Mouse (Mus musculus) intestine, postnatal 0 days (tissue): ENCODE results near the gene Nrxn3. TPM values are rescaled to one million over a fixed set of nuclear protein-coding genes. Genes with fewer than 3 reads are reported as not detected.

Experiments used
- ATAC-seq: fragments of 200-750 bp; cut with Nextera tagmentation; 2 replicates; pipeline ENCODE4 v1.8.0; 2017; ENCODE audit warnings: mild to moderate bottlenecking, moderate TSS enrichment, moderate library complexity
- H3K27ac ChIP-seq: fragments of 300-500 bp; sonication (generic); 2 replicates; pipeline ENCODE4 v1.5.1; 2014; ENCODE audit warnings: mild to moderate bottlenecking, low read depth, low read length, moderate library complexity
- H3K27me3 ChIP-seq: fragments of 300-500 bp; sonication (generic); replicated peaks from 2 replicates; pipeline ENCODE4 v1.6.1; 2014; ENCODE audit warnings: low read length, mixed read lengths; ENCODE audit not compliant: control insufficient read depth, insufficient read depth
- H3K36me3 ChIP-seq: fragments of 300-500 bp; sonication (generic); 2 replicates; pipeline ENCODE4 v1.6.1; 2014; ENCODE audit warnings: mild to moderate bottlenecking, moderate library complexity; ENCODE audit not compliant: control insufficient read depth, insufficient read depth
- H3K4me1 ChIP-seq: fragments of 300-500 bp; sonication (generic); replicated peaks from 2 replicates; pipeline ENCODE4 v1.6.1; 2014; ENCODE audit warnings: antibody characterized with exemption, low read length, mixed read lengths; ENCODE audit not compliant: control insufficient read depth, insufficient read depth
- H3K4me2 ChIP-seq: fragments of 300-500 bp; sonication (generic); replicated peaks from 2 replicates; pipeline ENCODE4 v1.6.1; 2014; ENCODE audit warnings: low read depth, mild to moderate bottlenecking, moderate library complexity
- H3K4me3 ChIP-seq: fragments of 300-500 bp; sonication (generic); 2 replicates; pipeline ENCODE4 v1.5.1; 2014; ENCODE audit warnings: low read depth, low read length
- H3K9ac ChIP-seq: fragments of 300-500 bp; sonication (generic); 2 replicates; pipeline ENCODE4 v1.6.1; 2014; ENCODE audit warnings: mild to moderate bottlenecking, low read depth, low read length
- H3K9me3 ChIP-seq: fragments of 300-500 bp; sonication (generic); 2 replicates; pipeline ENCODE4 v1.6.1; 2016; ENCODE audit warnings: mixed run types; ENCODE audit not compliant: control insufficient read depth
- CTCF ChIP-seq: sonication (generic); IDR thresholded peaks from 2 replicates; pipeline ENCODE4 v1.5.1; 2016; ENCODE audit warnings: low read depth, mild to moderate bottlenecking, control low read depth, antibody characterized with exemption, moderate library complexity
- WGBS: fragments of 180-500 bp; shearing (Covaris S2); extraction: QIAGEN DNeasy Blood & Tissue Kit; methylation state at CpG from one replicate; pipeline ENCODE4 v1.1.7; 2014; 5-methylcytosine and 5-hydroxymethylcytosine counted together
- polyA plus RNA-seq: library from polyadenylated mRNA; unstranded; fragments of >200 nt; fragmentation: Nextera tagmentation; extraction: Ambion mirVana; gene quantifications from 2 replicates; pipeline ENCODE4 v1.2.1, GENCODE M21; 2015

The Nrxn3 gene
- polyA plus RNA-seq, 1 experiment from 2014 or later, result 0.47 TPM

DNA sequence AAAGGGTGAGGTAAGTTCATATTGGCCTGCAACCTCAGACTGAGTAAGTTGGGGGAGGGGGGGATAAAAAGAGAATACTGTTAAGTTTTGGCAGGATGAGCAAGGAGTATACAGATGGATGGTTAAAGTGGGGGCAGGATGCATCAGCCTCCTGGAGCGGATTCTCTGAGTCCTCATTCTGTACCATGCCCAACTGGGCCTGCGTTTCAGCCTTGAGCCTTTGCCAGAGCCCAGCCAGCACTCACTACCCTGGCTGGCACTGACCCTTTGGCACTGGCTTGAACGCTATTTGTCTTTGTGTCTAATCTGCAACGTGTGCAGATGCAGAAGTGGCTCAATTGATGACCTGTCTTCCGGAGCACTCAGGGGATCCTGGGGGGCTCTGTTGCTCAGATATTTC is 24.1 kb downstream of the Nrxn3 start:
- Histone ChIP-seq H3K9me3 (no peaks in the 10 kb centered on the region), H3K9ac (no peak overlapping the region), H3K27me3 (no peaks in the 10 kb centered on the region), H3K4me1 (no peaks in the 10 kb centered on the region), H3K4me3 (no peak overlapping the region), H3K27ac (no peak overlapping the region), H3K36me3 (no peaks in the 10 kb centered on the region), H3K4me2 (no peak overlapping the region)
- TF ChIP-seq CTCF, result no peak
- no peak for ATAC-seq
- WGBS, result 70% methylated on average over 5 of the region's 5 CpGs

DNA sequence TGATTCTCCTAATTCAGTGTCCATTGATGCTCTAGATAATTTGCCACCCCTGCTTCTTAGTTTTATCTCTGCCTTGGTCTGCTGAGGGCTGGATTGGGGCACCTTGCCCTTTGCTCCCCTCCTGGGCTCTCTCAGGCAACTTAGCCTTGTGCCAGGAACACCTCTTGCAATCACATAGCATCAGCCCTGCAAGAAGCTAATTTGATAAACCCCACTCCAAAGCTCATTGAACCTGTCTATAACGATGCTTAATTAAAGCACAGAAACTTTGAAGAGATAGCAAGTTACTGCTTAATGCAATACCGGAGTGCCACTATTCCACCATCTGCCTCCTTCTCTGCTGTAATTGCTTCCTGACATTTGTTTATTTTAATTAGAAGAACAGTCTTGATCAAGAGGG is 42.1 kb downstream of the Nrxn3 start:
- H3K4me2 ChIP-seq, result no peak overlapping the region
- WGBS, result 82% methylated on average over 2 of the region's 2 CpGs
- TF ChIP-seq CTCF, result no peak
- no peaks in the 10 kb centered on the region for H3K36me3 ChIP-seq
- ATAC-seq, result no peak
- H3K4me3 ChIP-seq, result no peak overlapping the region
- H3K9ac ChIP-seq, result no peak overlapping the region
- H3K27ac ChIP-seq, result no peak overlapping the region
- no peaks in the 10 kb centered on the region for H3K9me3 ChIP-seq
- H3K4me1 ChIP-seq, result no peaks in the 10 kb centered on the region
- H3K27me3 ChIP-seq, result no peaks in the 10 kb centered on the region

DNA sequence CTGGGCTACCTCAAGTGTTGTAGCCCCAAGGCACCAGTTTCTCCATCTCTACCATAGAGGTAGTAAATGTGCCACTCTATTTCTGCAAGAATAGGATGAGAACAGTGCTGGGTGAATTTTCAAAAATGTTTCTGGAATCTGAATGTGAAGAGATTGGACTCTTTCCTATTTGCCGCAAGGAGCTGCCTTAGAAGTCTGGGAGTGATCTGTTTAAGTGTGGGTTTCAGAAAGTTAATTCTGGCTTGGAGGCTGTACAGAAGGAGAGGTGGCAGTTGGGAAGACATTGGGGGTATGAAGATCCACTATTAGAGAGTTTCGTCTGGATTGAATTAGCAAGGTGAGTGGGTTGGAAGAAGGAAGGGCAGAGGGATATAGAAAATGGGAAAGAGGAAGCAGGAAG is 52.0 kb downstream of the Nrxn3 start:
- Histone ChIP-seq H3K27me3 (no peaks in the 10 kb centered on the region), H3K36me3 (no peaks in the 10 kb centered on the region), H3K9ac (no peak overlapping the region), H3K4me3 (no peak overlapping the region), H3K4me1 (no peaks in the 10 kb centered on the region), H3K4me2 (no peak overlapping the region), H3K27ac (no peak overlapping the region), H3K9me3 (no peaks in the 10 kb centered on the region)
- TF ChIP-seq CTCF, result no peak
- 81% methylated on average over 2 of the region's 2 CpGs for WGBS
- ATAC-seq, result no peak

DNA sequence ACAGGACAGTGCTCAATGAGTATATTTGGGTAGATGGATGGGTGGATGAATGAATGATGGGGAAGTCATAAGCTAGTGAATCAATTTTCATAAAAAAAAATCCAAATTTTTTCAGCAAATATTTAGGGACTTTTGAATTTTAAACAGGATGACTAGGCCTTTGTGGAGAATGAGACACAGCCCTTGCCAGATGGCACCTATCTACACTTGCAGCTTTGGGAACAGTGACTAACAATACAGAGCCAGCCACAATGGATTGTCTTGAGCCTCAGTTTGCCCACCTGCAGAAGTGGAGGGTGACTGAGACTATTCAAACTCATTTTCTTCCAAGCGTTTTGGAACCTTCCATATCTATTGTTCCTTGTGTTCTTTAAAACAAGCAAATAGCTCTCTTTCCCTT is 55.4 kb downstream of the Nrxn3 start:
- no peaks in the 10 kb centered on the region for H3K36me3 ChIP-seq
- no peak overlapping the region for H3K27ac ChIP-seq
- H3K4me1 ChIP-seq, result no peaks in the 10 kb centered on the region
- H3K9me3 ChIP-seq, result no peaks in the 10 kb centered on the region
- no peaks in the 10 kb centered on the region for H3K27me3 ChIP-seq
- no peak overlapping the region for H3K9ac ChIP-seq
- WGBS, result 91% methylated on average over 1 of the region's 1 CpGs
- no peak for TF ChIP-seq CTCF
- no peak overlapping the region for H3K4me3 ChIP-seq
- no peak overlapping the region for H3K4me2 ChIP-seq
- ATAC-seq, result no peak

DNA sequence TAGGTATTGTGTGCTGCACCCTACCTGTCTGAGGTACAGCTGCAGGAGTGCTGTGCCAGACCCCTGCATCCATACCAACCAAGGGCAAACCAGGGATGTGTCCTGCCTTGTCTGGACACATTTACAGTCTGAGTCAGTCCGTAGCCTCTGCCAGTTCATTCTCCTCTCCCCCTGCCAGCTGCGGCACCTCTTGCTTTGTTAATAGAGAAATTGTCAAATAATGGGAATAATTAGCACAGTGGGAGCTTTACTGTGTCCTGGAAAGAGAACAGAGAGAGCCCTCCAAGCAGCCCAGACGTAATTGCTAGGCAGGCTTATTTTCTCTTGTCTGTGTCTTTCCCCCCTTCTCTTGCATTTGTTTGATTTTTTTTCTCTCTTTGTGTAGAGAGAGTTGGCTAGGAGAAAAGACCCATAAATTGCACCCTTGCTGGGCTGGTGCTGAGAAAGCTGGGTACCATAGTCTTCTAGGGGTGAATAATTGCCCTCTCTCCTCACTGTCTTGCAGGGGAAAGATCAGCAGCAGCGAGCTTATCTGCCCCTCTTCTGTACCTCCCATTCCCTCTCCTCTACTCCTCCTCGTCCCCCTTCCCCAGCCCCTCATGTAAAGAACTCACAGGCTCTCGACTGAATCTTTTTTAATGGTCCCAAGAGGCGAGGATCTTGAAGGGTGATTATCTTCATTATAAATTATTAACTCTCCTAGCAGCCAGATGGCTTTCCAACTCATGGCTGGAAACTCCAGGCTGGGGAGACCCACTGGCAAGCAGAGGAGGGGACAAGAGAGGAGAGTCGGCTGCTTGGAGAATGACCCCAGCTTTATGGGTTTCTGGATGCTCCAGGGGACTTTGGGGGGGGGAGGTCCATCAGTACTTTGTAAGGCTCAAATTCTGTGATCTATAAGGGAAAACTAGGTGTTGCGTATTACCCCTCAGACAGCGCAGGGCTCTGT is 61.8 kb downstream of the Nrxn3 start:
- no peak overlapping the region for H3K4me3 ChIP-seq
- H3K36me3 ChIP-seq, result no peaks in the 10 kb centered on the region
- H3K27me3 ChIP-seq, result no peaks in the 10 kb centered on the region
- no peak for TF ChIP-seq CTCF
- no peak overlapping the region for H3K4me2 ChIP-seq
- WGBS, result 38% methylated on average over 10 of the region's 10 CpGs
- no peaks in the 10 kb centered on the region for H3K4me1 ChIP-seq
- H3K27ac ChIP-seq, result no peak overlapping the region
- ATAC-seq, result no peak
- H3K9ac ChIP-seq, result no peak overlapping the region
- no peaks in the 10 kb centered on the region for H3K9me3 ChIP-seq

DNA sequence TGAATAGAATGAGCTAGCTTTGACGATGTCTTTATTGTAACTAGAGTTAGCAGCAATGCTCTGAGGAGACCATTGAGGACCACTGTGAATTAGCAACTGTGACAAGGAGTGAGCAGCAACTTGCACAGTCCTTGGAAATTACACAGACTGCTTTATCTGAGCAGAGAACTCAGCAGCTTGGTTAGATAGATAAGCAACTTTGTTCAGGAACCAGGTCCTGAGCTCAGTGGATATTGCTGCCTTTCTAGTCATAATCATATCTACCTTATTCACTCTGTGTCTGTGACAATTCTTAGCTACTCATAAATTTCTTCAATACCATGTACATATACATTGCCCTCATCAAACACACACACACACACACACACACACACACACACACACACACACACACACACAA is 70.6 kb downstream of the Nrxn3 start:
- ATAC-seq, result no peak
- no peak overlapping the region for H3K27ac ChIP-seq
- no peaks in the 10 kb centered on the region for H3K36me3 ChIP-seq
- 97% methylated on average over 1 of the region's 1 CpGs for WGBS
- H3K4me1 ChIP-seq, result no peaks in the 10 kb centered on the region
- no peaks in the 10 kb centered on the region for H3K9me3 ChIP-seq
- H3K4me2 ChIP-seq, result no peak overlapping the region
- no peak overlapping the region for H3K9ac ChIP-seq
- H3K27me3 ChIP-seq, result no peaks in the 10 kb centered on the region
- no peak for TF ChIP-seq CTCF
- no peak overlapping the region for H3K4me3 ChIP-seq
